Mouse (Mus musculus): ENCODE measurements at regions not wholly inside any gene's neighbourhood (a gene's known extent, or its start where the extent isn't known, plus 50 kb on each side); places are given as distances from the start of the nearest gene placed in this dataset.
A peak's percentile ranks its signal among the peaks of the same experiment; 100 is the strongest.

DNA sequence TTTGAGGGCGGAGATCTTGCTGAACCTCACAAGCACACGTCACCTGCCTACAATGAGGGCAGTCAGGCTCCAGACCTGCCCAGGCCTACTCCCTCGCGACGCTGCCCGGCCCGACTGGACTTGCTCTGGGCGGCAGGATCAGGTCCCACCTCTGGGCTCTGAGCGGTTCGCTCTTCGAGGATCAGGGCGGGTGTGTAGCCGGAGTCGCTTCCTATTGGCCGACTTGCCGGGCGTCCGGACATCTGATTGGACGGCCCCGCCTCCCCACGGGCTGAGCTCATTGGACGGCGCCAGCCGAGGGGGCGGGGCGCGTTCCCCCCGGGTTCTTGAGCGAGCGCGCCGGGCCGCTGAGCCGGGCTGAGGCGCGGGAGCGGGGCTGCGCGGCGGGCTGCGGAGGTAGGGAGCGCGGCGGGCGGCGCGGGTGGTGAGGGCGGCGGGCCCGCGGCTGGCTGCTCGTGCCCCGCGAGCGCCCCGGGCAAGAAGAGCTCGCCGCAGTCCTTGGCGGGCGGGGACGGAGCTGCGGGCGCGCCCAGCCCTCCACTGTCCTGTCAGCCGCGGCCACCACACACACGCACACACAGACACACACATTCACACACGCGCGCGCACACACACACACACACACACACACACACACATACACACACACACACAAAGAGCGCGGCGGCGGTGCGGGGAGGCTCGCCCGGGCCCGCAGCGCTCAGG, 141.5 kb downstream of the Ogfrl1 start:
- TF ChIP-seq CTCF (IDR thresholded peaks at IDR 0.05; ENCODE audit: borderline replicate concordance, insufficient read depth, low read depth, low read length): no peak
- TF ChIP-seq POLR2A (IDR thresholded peaks at IDR 0.05; ENCODE audit: borderline replicate concordance, insufficient read depth, low read length): peak; percentile 94

All from cerebellum, adult 2 months (tissue).